9 mouse cellular contexts compared by ENCODE assay signal in genomic region chr16:97697769-97698168, GRCm38 (mm10).
A peak's percentile ranks its signal among the peaks of the same experiment; 100 is the strongest.
DNase-seq lines count a peak whose midpoint lies in the region; ATAC-seq and TF ChIP-seq lines count a peak whose summit lies in the region.
"Had no signal": no experiment of that assay in that cellular context is flagged by ENCODE, and none has a peak within 500 bp of the region (broad histone marks: within the 10 kb centered on the region; RNA-seq: fewer than 3 reads in every experiment).

No protein-coding gene starts in this region.

- H3K27ac ChIP-seq in hindbrain, postnatal 0 days, result no peak overlapping the region
- H3K27ac ChIP-seq in hindbrain, embryonic 14.5 days, result no peak overlapping the region
- no peak overlapping the region for H3K27ac ChIP-seq in MEL (ENCODE audit: control insufficient read depth, low read depth, low read length)
- no peak overlapping the region for H3K27ac ChIP-seq in intestine, postnatal 0 days (ENCODE audit: low read depth, low read length)
- H3K27ac ChIP-seq: limb, embryonic 15.5 days had no signal

- peak; percentile 26 for TF ChIP-seq CTCF in hindbrain, postnatal 0 days (IDR thresholded peaks at IDR 0.05; ENCODE audit: low read depth)
- peak; percentile 34 to 55 (median 47); a peak in 5 of 6 replicates for TF ChIP-seq CTCF in MEL (IDR thresholded peaks at IDR 0.05 in 2 of 3, conservative IDR thresholded peaks at IDR 0.05 in 1 of 3; ENCODE audit: control insufficient read depth in 1 of 3, insufficient read depth in 1 of 3, low read depth in 2 of 3, low read length in 3 of 3, poor library complexity in 1 of 3, severe bottlenecking in 1 of 3)
- TF ChIP-seq CTCF in intestine, postnatal 0 days (IDR thresholded peaks at IDR 0.05; ENCODE audit: low read depth), result peak; percentile 83

- peak; percentile 27 for TF ChIP-seq RAD21 in MEL (IDR thresholded peaks at IDR 0.05; ENCODE audit: low read depth, low read length)

- no peak for ATAC-seq in hindbrain, postnatal 0 days
- ATAC-seq in hindbrain, embryonic 14.5 days (ENCODE audit: low FRiP score), result no peak
- peak; percentile 92 for ATAC-seq in intestine, postnatal 0 days

- H3K27me3 ChIP-seq in hindbrain, postnatal 0 days (ENCODE audit: insufficient read depth, low read length), result no peaks in the 10 kb centered on the region
- no peaks in the 10 kb centered on the region for H3K27me3 ChIP-seq in hindbrain, embryonic 14.5 days (ENCODE audit: control insufficient read depth, insufficient read depth, low read length)
- H3K27me3 ChIP-seq in MEL (ENCODE audit: control insufficient read depth in 1 of 2, insufficient read depth in 2 of 2, low read length in 2 of 2), result no peaks in the 10 kb centered on the region
- H3K27me3 ChIP-seq in intestine, postnatal 0 days (replicated peaks; ENCODE audit: control insufficient read depth, insufficient read depth, low read length), result no peaks in the 10 kb centered on the region
- H3K27me3 ChIP-seq: limb, embryonic 15.5 days had no signal

- no peaks in the 10 kb centered on the region for H3K79me2 ChIP-seq in MEL (ENCODE audit: control insufficient read depth, insufficient read depth, low read length, poor library complexity)

- TF ChIP-seq EP300 in MEL (IDR thresholded peaks at IDR 0.05; ENCODE audit: low read depth in 1 of 2, low read length in 2 of 2), result no peak

- H3K4me1 ChIP-seq in hindbrain, postnatal 0 days (ENCODE audit: insufficient read depth, low read length), result no peaks in the 10 kb centered on the region
- H3K4me1 ChIP-seq in hindbrain, embryonic 14.5 days (replicated peaks; ENCODE audit: control insufficient read depth, insufficient read depth, low read length), result no peaks in the 10 kb centered on the region
- no peaks in the 10 kb centered on the region for H3K4me1 ChIP-seq in MEL (ENCODE audit: control insufficient read depth in 1 of 2, insufficient read depth in 2 of 2, low read length in 2 of 2)
- peaks cover 6% of the 10 kb centered on the region for H3K4me1 ChIP-seq in intestine, postnatal 0 days (replicated peaks; ENCODE audit: control insufficient read depth, insufficient read depth, low read length)
- H3K4me1 ChIP-seq: limb, embryonic 15.5 days had no signal

- no peak overlapping the region for H3K4me2 ChIP-seq in hindbrain, postnatal 0 days (ENCODE audit: low read depth, low read length)
- H3K4me2 ChIP-seq in hindbrain, embryonic 14.5 days (replicated peaks), result no peak overlapping the region
- no peak overlapping the region for H3K4me2 ChIP-seq in intestine, postnatal 0 days (replicated peaks; ENCODE audit: low read depth)
- H3K4me2 ChIP-seq: limb, embryonic 15.5 days had no signal

- H3K36me3 ChIP-seq in hindbrain, postnatal 0 days (ENCODE audit: insufficient read depth, low read length), result no peaks in the 10 kb centered on the region
- no peaks in the 10 kb centered on the region for H3K36me3 ChIP-seq in hindbrain, embryonic 14.5 days (replicated peaks; ENCODE audit: control insufficient read depth, insufficient read depth)
- H3K36me3 ChIP-seq in MEL (ENCODE audit: control insufficient read depth in 1 of 2, insufficient read depth in 2 of 2, low read length in 2 of 2), result no peaks in the 10 kb centered on the region
- no peaks in the 10 kb centered on the region for H3K36me3 ChIP-seq in intestine, postnatal 0 days (ENCODE audit: control insufficient read depth, insufficient read depth)
- H3K36me3 ChIP-seq: limb, embryonic 15.5 days had no signal

- DNase-seq in hindbrain, postnatal 0 days (ENCODE audit: low spot score), result no peak
- no peak for DNase-seq in hindbrain, embryonic 14.5 days (ENCODE audit: low spot score)
- peak; percentile 19 for DNase-seq in MEL (ENCODE audit: low read depth, low spot score)
- DNase-seq in lung, postnatal 25 days (ENCODE audit: low spot score), result peak; percentile 68
- no peak for DNase-seq in spleen, adult 12 weeks (ENCODE audit: low spot score)
- no peak for DNase-seq in ovary, postnatal 10 days (ENCODE audit: low spot score)
- DNase-seq in right cerebral cortex, postnatal 10 days (ENCODE audit: low spot score in 2 of 2), result no peak

- TF ChIP-seq POLR2A in MEL (IDR thresholded peaks at IDR 0.05; ENCODE audit: control insufficient read depth in 1 of 2, insufficient read depth in 1 of 2, low read depth in 1 of 2, low read length in 2 of 2, poor library complexity in 1 of 2), result no peak

- no peaks in the 10 kb centered on the region for H3K9me3 ChIP-seq in hindbrain, postnatal 0 days (ENCODE audit: low read length)
- no peaks in the 10 kb centered on the region for H3K9me3 ChIP-seq in hindbrain, embryonic 14.5 days (ENCODE audit: control insufficient read depth, low read length)
- H3K9me3 ChIP-seq in MEL (replicated peaks; ENCODE audit: insufficient read depth, low read length), result no peaks in the 10 kb centered on the region
- no peaks in the 10 kb centered on the region for H3K9me3 ChIP-seq in intestine, postnatal 0 days (ENCODE audit: control insufficient read depth)
- H3K9me3 ChIP-seq: limb, embryonic 15.5 days had no signal

- 57% methylated on average over 1 of the region's 1 CpGs for WGBS in hindbrain, postnatal 0 days
- 29% methylated on average over 1 of the region's 1 CpGs for WGBS in hindbrain, embryonic 14.5 days
- 4% methylated on average over 1 of the region's 1 CpGs for WGBS in intestine, postnatal 0 days

- H3K4me3 ChIP-seq in hindbrain, postnatal 0 days (ENCODE audit: low read length), result no peak overlapping the region
- H3K4me3 ChIP-seq in hindbrain, embryonic 14.5 days (replicated peaks; ENCODE audit: low read length), result no peak overlapping the region
- no peak overlapping the region for H3K4me3 ChIP-seq in MEL (ENCODE audit: control insufficient read depth in 1 of 2, insufficient read depth in 1 of 2, low read depth in 2 of 2, low read length in 2 of 2)
- no peak overlapping the region for H3K4me3 ChIP-seq in intestine, postnatal 0 days (ENCODE audit: low read depth, low read length)
- H3K4me3 ChIP-seq: limb, embryonic 15.5 days had no signal

- no peak overlapping the region for H3K9ac ChIP-seq in hindbrain, postnatal 0 days (replicated peaks; ENCODE audit: low read length)
- H3K9ac ChIP-seq in hindbrain, embryonic 14.5 days, result no peak overlapping the region
- no peak overlapping the region for H3K9ac ChIP-seq in MEL (ENCODE audit: control insufficient read depth, low read depth, low read length, poor library complexity, severe bottlenecking)
- no peak overlapping the region for H3K9ac ChIP-seq in intestine, postnatal 0 days (ENCODE audit: low read depth, low read length)
- H3K9ac ChIP-seq: limb, embryonic 15.5 days had no signal

TF ChIP-seq in MEL, 35 proteins besides CTCF, POLR2A, EP300 and RAD21:
- no peak for TF ChIP-seq USF1 (IDR thresholded peaks at IDR 0.05; ENCODE audit: low read depth, low read length)
- peak; percentile 36 for TF ChIP-seq SMC3 (IDR thresholded peaks at IDR 0.05; ENCODE audit: low read depth, low read length)
- no peak for TF ChIP-seq KAT2A (conservative IDR thresholded peaks at IDR 0.05; ENCODE audit: low read depth, low read length)
- no peak for TF ChIP-seq TCF12 (IDR thresholded peaks at IDR 0.05; ENCODE audit: low read depth, low read length)
- TF ChIP-seq MAX (IDR thresholded peaks at IDR 0.05; ENCODE audit: low read length), result no peak
- no peak for TF ChIP-seq CHD1 (IDR thresholded peaks at IDR 0.05; ENCODE audit: low read depth, low read length)
TF ChIP-seq in MEL: peak in this region for 1.

Comparison
In these comparisons a context has a peak if more than half of its experiments do, and no peak if none do; other contexts are left out.
1. DNase-seq: peak in MEL (single experiment) and lung, postnatal 25 days (single experiment); none in hindbrain, postnatal 0 days (single experiment), hindbrain, embryonic 14.5 days (single experiment), spleen, adult 12 weeks (single experiment), ovary, postnatal 10 days (single experiment) and right cerebral cortex, postnatal 10 days (0 of 2).
2. CTCF ChIP-seq: peak in every context shown above with its lines; median percentile 83 in intestine, postnatal 0 days; 47 in MEL; 26 in hindbrain, postnatal 0 days.